Mouse (Mus musculus) midbrain, embryonic 10.5 days (tissue): ENCODE data around the gene Myh6. TPM values are rescaled to one million over a fixed set of nuclear protein-coding genes. Genes with fewer than 3 reads are reported as not detected.
"Not testable (repeated sequence)": the region's sequence is repeated elsewhere in the genome, so short reads cannot be mapped to it uniquely, and the experiment has no call there.

Experiments
- DNase-seq: peaks from one replicate; pipeline ENCODE4 v3.0.0-alpha.2; 2017; ENCODE audit warnings: low spot score
- H3K27ac ChIP-seq: fragments of 300-500 bp; sonication (generic); replicated peaks from 2 replicates; pipeline ENCODE4 v1.5.1; 2016; ENCODE audit warnings: mild to moderate bottlenecking
- H3K27me3 ChIP-seq: fragments of 300-500 bp; sonication (generic); 2 replicates; pipeline ENCODE4 v1.6.1; 2016; ENCODE audit warnings: low read depth, mild to moderate bottlenecking; ENCODE audit not compliant: poor library complexity, severe bottlenecking
- H3K36me3 ChIP-seq: fragments of 300-500 bp; sonication (generic); 2 replicates; pipeline ENCODE4 v1.6.1; 2016; ENCODE audit warnings: mild to moderate bottlenecking, moderate library complexity
- H3K4me1 ChIP-seq: fragments of 300-500 bp; sonication (generic); 2 replicates; pipeline ENCODE4 v1.6.1; 2016
- H3K4me3 ChIP-seq: fragments of 300-500 bp; sonication (generic); 2 replicates; pipeline ENCODE4 v1.5.1; 2016; ENCODE audit warnings: mild to moderate bottlenecking, moderate library complexity
- H3K9me3 ChIP-seq: fragments of 300-500 bp; sonication (generic); replicated peaks from 2 replicates; pipeline ENCODE4 v1.6.1; 2016; ENCODE audit warnings: mild to moderate bottlenecking
- WGBS: fragments of 180-500 bp; shearing (Covaris S2); methylation state at CpG from one replicate; pipeline ENCODE4 v1.1.7; 2016; 5-methylcytosine and 5-hydroxymethylcytosine counted together
- polyA plus RNA-seq: library from polyadenylated mRNA; unstranded; fragments of >200 nt; fragmentation: Nextera tagmentation; extraction: Ambion mirVana; gene quantifications from 2 replicates; pipeline ENCODE4 v1.2.1, GENCODE M21; 2016

Gene Myh6
- polyA plus RNA-seq, 1 experiment from 2014 or later, result 0.68 TPM

DNA sequence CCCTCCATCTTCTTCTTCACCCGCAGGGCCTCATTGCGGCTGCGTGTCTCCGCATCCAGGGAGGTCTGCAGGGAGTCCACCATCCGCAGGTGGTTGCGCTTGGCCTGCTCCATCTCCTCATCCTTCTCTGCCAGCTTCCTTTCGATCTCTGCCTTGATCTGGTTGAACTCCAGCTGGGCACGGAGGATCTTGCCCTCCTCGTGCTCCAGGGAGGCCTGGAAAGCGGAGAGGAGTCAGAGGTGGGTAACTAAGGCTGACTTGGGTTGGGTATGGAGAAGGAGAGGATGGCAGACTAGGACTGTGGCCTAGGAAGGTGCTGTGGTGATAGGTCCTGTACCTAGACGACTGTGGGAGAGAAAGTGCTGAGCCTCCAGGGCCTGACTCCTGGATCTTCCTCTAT is 19.7 kb downstream of the Myh6 start:
- not testable (repeated sequence) for H3K27ac ChIP-seq, DNase-seq, H3K27me3 ChIP-seq, H3K9me3 ChIP-seq, H3K4me1 ChIP-seq, H3K4me3 ChIP-seq, H3K36me3 ChIP-seq
- 87% methylated on average over 11 of the region's 11 CpGs for WGBS

DNA sequence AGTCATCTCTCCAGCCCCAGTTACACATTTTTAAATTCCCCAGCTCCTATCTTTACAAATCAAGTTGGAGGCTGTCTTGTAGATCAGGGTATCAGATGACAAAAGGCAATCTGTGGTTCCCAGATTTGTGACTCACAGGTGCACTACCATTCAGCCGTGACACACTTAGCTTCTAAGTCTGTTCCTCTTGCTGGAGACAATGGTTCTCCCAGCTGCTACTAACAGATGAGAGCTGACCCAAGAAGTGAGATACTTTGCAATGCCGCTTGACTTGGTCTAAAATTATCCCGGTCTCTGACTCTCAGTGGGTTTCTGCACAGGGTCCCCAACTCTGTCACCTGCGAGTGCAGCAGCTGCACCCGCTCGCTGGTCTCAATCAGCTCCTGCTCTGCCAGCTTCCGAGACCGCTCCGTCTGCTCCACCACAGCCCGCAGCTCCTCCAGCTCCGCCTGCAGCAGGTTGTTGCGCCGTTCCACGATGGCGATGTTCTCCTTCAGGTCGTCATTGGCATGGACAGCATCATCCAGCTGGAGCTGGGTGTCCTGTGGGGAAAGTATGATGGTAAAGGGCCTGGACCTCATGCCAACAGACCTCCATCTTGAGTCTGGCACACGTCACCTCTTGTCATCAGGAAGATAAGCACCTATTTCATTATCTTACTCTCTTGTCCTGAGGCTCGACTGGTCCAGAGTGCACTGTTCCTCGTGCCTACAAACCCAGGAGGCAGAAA is 20.6 kb downstream of the Myh6 start:
- DNase-seq, result no peak
- no peaks in the 10 kb centered on the region for H3K4me1 ChIP-seq
- H3K27me3 ChIP-seq, result peaks cover 8% of the 10 kb centered on the region; the same call in 1 of the 2 replicates
- H3K36me3 ChIP-seq, result no peaks in the 10 kb centered on the region
- 86% methylated on average over 19 of the region's 19 CpGs for WGBS
- H3K9me3 ChIP-seq, result no peaks in the 10 kb centered on the region
- no peak overlapping the region for H3K4me3 ChIP-seq
- no peak overlapping the region for H3K27ac ChIP-seq

DNA sequence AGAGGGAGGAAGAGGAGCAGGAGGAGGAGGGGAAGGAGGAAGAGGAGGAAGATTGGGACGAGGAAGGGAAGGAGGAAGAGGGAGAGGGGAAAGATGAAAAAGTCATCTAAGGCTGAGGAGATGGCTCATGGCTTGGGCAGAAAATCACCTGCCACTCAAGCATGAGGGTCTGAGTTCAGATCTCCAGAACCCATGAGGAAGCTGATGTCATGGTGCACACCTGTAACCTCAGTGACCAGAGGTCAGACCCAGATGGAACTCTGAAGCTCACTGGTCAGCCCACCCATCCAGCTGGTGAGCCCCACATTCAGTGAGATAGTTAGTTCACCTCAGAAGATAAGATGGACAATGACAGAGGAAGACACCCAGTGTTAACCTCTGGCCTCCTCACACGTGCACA is 21.8 kb downstream of the Myh6 start:
- no peaks in the 10 kb centered on the region for H3K4me1 ChIP-seq
- no peak overlapping the region for H3K4me3 ChIP-seq
- DNase-seq, result no peak
- no peak overlapping the region for H3K27ac ChIP-seq
- peaks cover 8% of the 10 kb centered on the region; the same call in 1 of the 2 replicates for H3K27me3 ChIP-seq
- WGBS, result 66% methylated on average over 2 of the region's 2 CpGs
- no peaks in the 10 kb centered on the region for H3K9me3 ChIP-seq
- no peaks in the 10 kb centered on the region for H3K36me3 ChIP-seq

DNA sequence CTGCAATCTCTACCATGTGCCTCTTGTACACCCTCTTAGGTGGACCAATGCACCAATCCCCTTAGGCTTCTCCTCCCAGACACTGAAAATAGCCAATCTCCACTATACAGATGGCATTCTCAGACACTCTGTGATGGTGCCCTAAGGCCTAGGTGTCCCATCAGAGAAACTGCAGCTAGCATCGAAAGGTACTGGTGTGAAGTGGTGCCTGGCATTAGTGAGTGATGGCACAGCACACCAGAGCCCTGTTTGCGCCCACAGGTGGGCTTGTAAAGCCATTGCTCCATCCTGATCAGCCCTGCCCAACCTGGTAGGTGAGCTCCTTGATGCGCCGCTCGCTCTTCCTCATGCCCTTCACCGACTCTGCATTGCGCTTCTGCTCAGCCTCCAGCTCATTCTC is 22.8 kb downstream of the Myh6 start:
- H3K27me3 ChIP-seq, result 0 out of 2 replicates have a peak, but pooled peaks cover under 1% of the 10 kb centered on the region
- no peak for DNase-seq
- no peaks in the 10 kb centered on the region for H3K9me3 ChIP-seq
- H3K4me3 ChIP-seq, result no peak overlapping the region
- no peaks in the 10 kb centered on the region for H3K36me3 ChIP-seq
- no peak overlapping the region for H3K27ac ChIP-seq
- WGBS, result 93% methylated on average over 7 of the region's 7 CpGs
- no peaks in the 10 kb centered on the region for H3K4me1 ChIP-seq

DNA sequence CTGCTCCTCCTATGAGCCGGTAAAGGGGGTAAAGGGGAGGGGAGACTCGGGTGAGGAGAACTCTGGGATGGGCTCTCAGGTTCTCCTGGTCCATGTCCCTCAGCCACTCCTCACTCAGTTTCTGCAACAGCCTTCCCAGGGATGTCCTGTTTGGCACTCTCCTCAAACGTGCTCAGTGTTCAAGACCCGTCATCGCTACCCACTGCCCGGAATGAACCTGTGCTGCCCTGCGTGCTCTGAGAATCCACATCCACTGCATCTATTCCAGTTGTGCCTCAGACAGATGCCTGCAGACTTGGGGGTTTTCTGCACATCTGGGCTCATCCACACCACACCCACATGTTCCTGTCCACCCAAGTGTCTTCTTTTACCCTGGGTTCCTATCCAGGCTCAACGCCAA is 24.2 kb downstream of the Myh6 start:
- 91% methylated on average over 8 of the region's 8 CpGs for WGBS
- Histone ChIP-seq H3K27me3 (no peaks in the 10 kb centered on the region), H3K4me1 (no peaks in the 10 kb centered on the region), H3K36me3 (no peaks in the 10 kb centered on the region), H3K27ac (no peak overlapping the region), H3K4me3 (no peak overlapping the region), H3K9me3 (no peaks in the 10 kb centered on the region)
- no peak for DNase-seq

DNA sequence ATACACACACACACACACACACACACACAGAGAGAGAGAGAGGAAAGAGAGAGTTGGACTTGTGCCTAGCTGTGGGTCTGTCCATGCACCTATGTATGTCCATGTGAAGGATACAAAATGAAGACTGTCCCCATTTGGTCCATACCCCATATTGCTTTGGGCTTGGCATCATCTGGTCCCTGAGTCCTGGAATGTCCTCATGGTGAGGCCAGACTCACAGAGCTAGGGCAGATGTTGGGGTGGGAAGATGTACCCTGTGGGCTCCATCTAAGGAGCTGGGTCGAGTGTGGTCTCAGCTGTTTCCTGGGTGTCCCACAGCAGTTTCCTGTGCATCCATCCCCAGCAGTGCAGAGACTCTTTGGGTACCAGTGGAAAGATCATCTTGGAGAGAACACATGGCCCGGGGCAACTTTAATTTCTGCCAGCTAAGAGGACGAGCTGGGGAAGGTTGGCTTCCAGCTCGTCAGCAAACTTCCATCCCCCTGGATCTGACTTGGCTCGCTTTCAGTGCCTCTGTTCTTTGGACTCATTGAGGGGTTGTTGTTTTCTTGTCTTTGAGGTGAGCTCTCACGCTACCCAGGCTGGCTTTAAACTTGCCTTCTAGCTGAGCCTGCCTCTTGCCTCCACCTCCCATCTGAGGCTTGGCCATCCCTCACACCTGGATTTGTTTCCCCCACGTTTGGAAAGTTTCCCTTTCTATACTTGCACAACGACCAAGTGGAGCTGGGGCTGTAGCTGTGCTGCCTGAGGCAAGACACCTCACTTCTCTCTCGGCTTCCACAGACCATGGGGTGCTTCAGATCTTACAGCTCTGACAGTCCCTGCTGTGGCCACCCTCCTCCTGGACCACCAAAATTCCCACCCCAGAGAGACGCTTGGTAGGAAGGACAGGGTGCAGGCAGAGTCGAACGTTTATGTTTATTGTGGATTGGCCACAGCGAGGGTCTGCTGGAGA is 25.4 kb downstream of the Myh6 start:
- Histone ChIP-seq H3K4me1 (peaks cover 5% of the 10 kb centered on the region), H3K36me3 (no peaks in the 10 kb centered on the region), H3K9me3 (no peaks in the 10 kb centered on the region), H3K27ac (no peak overlapping the region), H3K27me3 (no peaks in the 10 kb centered on the region), H3K4me3 (no peak overlapping the region)
- WGBS, result 68% methylated on average over 13 of the region's 13 CpGs
- no peak for DNase-seq

DNA sequence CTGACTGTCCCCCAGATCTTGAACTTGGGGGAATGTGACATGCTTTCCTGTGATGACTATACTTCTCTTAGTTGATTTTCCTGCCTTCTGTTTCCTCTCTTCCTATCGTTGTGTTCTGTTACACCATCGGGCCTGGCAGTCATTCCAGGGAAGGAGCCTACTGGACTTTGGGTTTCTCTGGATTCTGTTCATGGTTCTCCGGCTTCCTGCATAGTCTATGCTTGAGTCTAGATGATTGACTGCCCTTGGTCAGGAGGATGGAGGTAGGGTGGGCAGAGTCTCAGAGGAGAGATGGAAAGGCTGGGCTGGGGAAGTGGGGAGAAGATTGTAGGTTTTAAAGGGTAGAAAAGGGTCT is 26.6 kb downstream of the Myh6 start:
- no peaks in the 10 kb centered on the region for H3K36me3 ChIP-seq
- no peak overlapping the region for H3K4me3 ChIP-seq
- H3K9me3 ChIP-seq, result no peaks in the 10 kb centered on the region
- H3K27ac ChIP-seq, result no peak overlapping the region
- 85% methylated on average over 3 of the region's 3 CpGs for WGBS
- DNase-seq, result no peak
- no peaks in the 10 kb centered on the region for H3K27me3 ChIP-seq
- peaks cover 11% of the 10 kb centered on the region for H3K4me1 ChIP-seq

DNA sequence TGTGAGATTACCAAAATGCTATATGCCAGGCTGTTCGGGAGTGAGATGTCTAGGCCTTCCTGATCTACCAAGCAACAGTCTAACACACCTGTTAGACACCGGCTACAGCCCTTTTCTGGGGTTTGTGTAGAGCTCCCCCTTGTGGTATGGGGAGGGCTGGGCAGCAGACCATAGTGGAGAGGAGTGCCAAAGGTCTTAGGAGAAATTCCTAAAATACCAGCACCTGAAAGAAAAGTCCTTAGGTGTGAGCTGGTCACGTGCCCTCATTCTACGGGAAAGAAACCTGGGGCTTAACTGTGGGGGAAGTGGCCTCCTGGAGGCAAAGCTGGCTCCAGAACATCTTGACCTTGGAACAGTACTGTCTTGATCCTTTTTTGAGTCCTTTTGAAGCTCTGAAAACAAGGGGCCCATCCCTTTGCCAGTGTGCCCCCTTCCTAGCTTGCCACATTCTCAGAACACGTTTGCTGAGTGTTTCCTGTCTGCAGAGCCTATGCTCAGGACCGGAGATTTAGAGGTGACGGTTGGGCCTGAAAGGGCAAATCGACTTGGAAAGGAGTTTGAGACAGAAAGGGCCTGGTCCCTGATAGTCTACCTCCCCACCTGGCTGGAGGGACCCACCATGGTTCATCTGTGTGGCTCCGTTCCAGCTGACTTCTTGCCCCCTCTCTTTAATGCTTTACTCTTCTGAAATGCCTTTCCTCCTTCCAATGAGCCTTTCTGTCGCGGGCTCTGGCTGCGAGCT is 27.1 kb downstream of the Myh6 start:
- Histone ChIP-seq H3K9me3 (no peaks in the 10 kb centered on the region), H3K4me1 (peaks cover 11% of the 10 kb centered on the region), H3K4me3 (no peak overlapping the region), H3K27ac (0 out of 2 replicates have a peak overlapping the region, but pooled peaks have one; percentile 38), H3K36me3 (no peaks in the 10 kb centered on the region), H3K27me3 (no peaks in the 10 kb centered on the region)
- DNase-seq, result peak; percentile 57
- 56% methylated on average over 12 of the region's 12 CpGs for WGBS

DNA sequence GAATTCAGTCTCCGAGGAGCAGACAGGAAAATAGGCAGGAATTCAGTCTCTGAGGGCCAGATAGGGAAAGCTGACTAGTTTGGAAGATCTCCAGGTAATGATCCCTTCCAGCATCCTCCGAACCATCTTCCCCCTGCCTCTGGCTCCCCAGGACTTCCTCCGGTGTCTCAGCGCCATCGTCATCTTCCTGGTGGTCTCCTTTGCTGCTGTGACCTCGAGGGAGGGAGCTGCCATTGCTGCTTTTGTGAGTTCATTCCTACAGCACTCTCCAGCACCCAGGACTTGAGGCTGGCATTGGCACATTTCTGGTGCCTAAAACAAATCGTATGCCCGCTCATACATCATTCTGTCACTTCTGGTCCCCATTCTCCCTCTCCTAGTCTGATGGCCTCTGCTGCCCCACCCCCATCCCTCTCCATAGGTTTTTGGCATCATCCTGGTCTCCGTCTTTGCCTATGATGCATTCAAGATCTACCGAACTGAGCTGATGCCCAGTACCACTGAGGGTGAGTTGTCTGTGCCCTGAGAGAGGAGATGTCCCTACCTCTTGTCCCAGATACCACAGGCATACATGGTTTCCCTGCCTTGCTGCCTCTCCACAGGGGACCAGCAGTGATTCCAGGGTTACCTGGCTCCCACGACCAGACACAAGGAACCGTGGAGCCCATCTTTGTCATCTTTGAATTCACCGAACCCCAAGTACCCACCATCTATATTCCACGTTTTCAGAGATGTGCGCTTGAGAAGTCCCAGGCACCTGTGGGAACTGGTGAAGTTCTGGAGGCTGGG is 28.1 kb downstream of the Myh6 start:
- Histone ChIP-seq H3K36me3 (no peaks in the 10 kb centered on the region), H3K4me1 (peaks cover 11% of the 10 kb centered on the region), H3K27ac (no peak overlapping the region), H3K4me3 (no peak overlapping the region), H3K9me3 (no peaks in the 10 kb centered on the region), H3K27me3 (no peaks in the 10 kb centered on the region)
- DNase-seq, result no peak
- WGBS, result 82% methylated on average over 15 of the region's 15 CpGs

DNA sequence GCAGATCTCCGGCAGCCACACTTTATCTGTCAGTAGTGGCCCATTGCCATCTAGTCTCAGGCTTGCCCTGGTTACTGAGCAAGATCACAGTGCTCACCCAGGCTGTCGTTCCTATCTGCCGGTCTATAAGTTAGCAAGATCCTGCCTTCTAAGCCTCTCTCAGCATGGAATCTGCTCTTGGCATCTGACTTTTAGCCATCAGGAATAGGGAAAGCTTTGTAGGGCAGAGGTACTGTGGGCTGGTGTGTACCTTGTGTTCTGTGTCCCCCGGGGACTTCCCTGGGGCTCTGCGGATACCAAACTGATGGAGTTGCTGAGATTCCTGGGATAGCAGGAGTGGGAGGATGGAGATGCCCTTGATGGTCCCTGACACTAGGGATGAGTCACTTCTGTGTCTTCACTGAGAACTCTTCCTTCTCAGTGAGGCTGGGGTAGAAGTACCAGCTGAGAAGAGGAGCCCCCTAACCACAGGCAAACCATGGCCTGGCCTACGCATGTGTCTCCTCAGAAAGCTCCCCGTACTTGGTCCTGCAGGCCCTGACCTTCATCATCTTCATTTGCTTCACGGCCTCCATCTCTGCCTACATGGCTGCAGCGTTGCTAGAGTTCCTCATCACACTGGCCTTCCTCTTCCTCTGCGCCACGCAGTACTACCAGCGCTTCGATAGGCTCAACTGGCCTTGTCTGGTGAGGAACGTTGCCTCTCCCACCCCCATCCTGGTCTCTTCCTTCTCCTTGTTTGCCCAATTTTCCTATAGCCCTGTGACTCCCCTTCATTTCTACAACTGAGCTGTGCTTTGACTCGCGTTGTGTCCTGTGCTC is 29.2 kb downstream of the Myh6 start:
- DNase-seq, result no peak
- no peak overlapping the region for H3K4me3 ChIP-seq
- no peaks in the 10 kb centered on the region for H3K27me3 ChIP-seq
- H3K4me1 ChIP-seq, result peaks cover 18% of the 10 kb centered on the region
- no peak overlapping the region for H3K27ac ChIP-seq
- WGBS, result 91% methylated on average over 16 of the region's 16 CpGs
- H3K9me3 ChIP-seq, result no peaks in the 10 kb centered on the region
- H3K36me3 ChIP-seq, result no peaks in the 10 kb centered on the region

DNA sequence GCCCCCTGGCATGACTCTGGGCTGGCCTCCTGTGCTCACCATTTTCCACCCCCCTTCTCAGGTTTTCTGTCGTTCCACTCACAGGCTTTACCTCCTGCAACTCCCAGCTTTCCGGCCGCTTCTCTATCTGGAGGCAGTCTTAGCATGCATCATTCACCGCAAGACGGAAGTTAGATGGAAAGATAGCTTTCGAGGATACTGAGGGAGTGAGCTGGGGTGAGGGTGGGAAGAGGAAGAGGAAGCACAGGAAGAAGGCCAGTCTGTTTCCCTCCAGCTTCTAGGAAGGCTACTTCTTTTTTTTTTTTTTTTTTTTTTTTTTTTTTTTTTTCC is 29.9 kb downstream of the Myh6 start:
- peak overlapping the region; percentile 74 for H3K27ac ChIP-seq
- no peak overlapping the region for H3K4me3 ChIP-seq
- H3K9me3 ChIP-seq, result no peaks in the 10 kb centered on the region
- H3K4me1 ChIP-seq, result peaks cover 22% of the 10 kb centered on the region
- H3K27me3 ChIP-seq, result no peaks in the 10 kb centered on the region
- no peaks in the 10 kb centered on the region for H3K36me3 ChIP-seq
- 72% methylated on average over 6 of the region's 6 CpGs for WGBS
- DNase-seq, result no peak
